Mouse (Mus musculus) liver, postnatal 0 days (tissue): Measurements from ENCODE around the gene Nr3c2.

Experiments used
- CTCF ChIP-seq: sonication (generic); IDR thresholded peaks from 2 replicates; pipeline ENCODE4 v1.5.1; 2016; ENCODE audit warnings: antibody characterized with exemption, low read depth
- EP300 ChIP-seq: IDR thresholded peaks from 2 replicates; pipeline ENCODE4 v1.6.1; 2016; ENCODE audit warnings: antibody characterized with exemption, low read depth, mild to moderate bottlenecking

DNA sequence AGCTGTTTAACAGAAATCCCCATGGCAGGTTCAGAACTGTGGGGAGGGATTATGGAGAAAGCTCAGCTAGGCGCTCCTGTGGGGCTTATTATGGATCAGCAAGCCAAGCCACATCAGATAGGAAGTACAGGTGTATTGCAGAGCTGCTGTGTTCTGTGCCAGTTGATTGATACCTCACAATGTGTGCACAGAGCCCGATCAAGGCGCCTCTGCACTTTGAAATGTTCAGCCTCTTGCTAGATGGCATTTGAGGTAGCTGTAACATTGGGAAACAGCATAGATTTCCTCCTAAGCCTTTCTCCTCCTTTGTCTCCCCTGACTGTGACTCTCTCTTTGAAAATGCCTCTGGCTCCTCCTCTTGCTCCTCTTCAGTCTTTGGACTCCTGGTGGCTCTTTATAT lies 112.7 kb downstream of the Nr3c2 start:
- TF ChIP-seq CTCF = no peak
- no peak for TF ChIP-seq EP300
